ENCODE assay signal across 30 mouse cellular contexts in the genomic region with DNA sequence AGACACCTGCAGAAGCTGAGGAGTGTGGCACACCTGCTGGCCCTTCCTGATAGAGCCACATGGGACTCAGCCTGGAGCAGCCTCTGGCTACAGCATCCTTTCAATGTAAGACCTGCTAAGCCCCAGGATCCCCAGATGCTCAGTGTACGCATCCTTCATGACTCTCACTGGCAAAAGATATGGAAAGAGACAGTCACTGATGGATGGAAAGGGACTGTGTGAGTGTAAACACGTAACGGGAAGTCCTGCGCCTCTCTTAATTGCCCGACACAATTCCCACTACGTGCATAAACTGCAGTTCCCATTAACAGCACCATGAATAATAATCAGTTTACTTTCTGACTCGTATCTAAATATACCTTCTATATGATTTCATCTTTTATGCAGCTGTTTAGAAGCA.
DNase-seq lines count a peak whose midpoint lies in the region; ATAC-seq and TF ChIP-seq lines count a peak whose summit lies in the region.
"Had no signal": no experiment of that assay in that cellular context is flagged by ENCODE, and none has a peak within 500 bp of the region (broad histone marks: within the 10 kb centered on the region; RNA-seq: fewer than 3 reads in every experiment).

No protein-coding gene starts in this region.

- peaks cover 12% of the 10 kb centered on the region; the same call in 1 of the 2 replicates for H3K27me3 ChIP-seq in forebrain, embryonic 12.5 days
- H3K27me3 ChIP-seq in forebrain, embryonic 11.5 days (ENCODE audit: control insufficient read depth, insufficient read depth, low read length) = no peaks in the 10 kb centered on the region
- no peaks in the 10 kb centered on the region for H3K27me3 ChIP-seq in hindbrain, embryonic 14.5 days (ENCODE audit: control insufficient read depth, insufficient read depth, low read length)
- no peaks in the 10 kb centered on the region for H3K27me3 ChIP-seq in hindbrain, embryonic 11.5 days (ENCODE audit: control insufficient read depth, insufficient read depth, low read length)
- H3K27me3 ChIP-seq in midbrain, embryonic 16.5 days (ENCODE audit: control insufficient read depth, insufficient read depth, low read depth, low read length) = no peaks in the 10 kb centered on the region
- H3K27me3 ChIP-seq: embryonic facial prominence, embryonic 12.5 days; heart, embryonic 13.5 days; intestine, embryonic 15.5 days; limb, embryonic 13.5 days; lung, embryonic 15.5 days had no signal

- no peaks in the 10 kb centered on the region for H3K9me3 ChIP-seq in forebrain, embryonic 12.5 days
- no peaks in the 10 kb centered on the region for H3K9me3 ChIP-seq in forebrain, embryonic 11.5 days (ENCODE audit: control insufficient read depth, low read length)
- no peaks in the 10 kb centered on the region for H3K9me3 ChIP-seq in hindbrain, embryonic 14.5 days (ENCODE audit: control insufficient read depth, low read length)
- H3K9me3 ChIP-seq in hindbrain, embryonic 11.5 days (ENCODE audit: control insufficient read depth, low read length) = no peaks in the 10 kb centered on the region
- H3K9me3 ChIP-seq in midbrain, embryonic 16.5 days (replicated peaks; ENCODE audit: control insufficient read depth, low read length, poor library complexity, severe bottlenecking) = no peaks in the 10 kb centered on the region
- H3K9me3 ChIP-seq: embryonic facial prominence, embryonic 12.5 days; G1E; heart, embryonic 13.5 days; intestine, embryonic 15.5 days; limb, embryonic 13.5 days; lung, embryonic 15.5 days; midbrain, embryonic 12.5 days had no signal

- H3K4me1 ChIP-seq in forebrain, embryonic 12.5 days = peaks cover 38% of the 10 kb centered on the region
- peaks cover 13% of the 10 kb centered on the region for H3K4me1 ChIP-seq in forebrain, embryonic 11.5 days (replicated peaks; ENCODE audit: control insufficient read depth, insufficient read depth, low read length)
- peaks cover 40% of the 10 kb centered on the region for H3K4me1 ChIP-seq in hindbrain, embryonic 14.5 days (replicated peaks; ENCODE audit: control insufficient read depth, insufficient read depth, low read length)
- peaks cover 9% of the 10 kb centered on the region for H3K4me1 ChIP-seq in hindbrain, embryonic 11.5 days (replicated peaks; ENCODE audit: control insufficient read depth, insufficient read depth, low read length)
- H3K4me1 ChIP-seq in midbrain, embryonic 16.5 days (ENCODE audit: control insufficient read depth, insufficient read depth, low read length) = peaks cover 28% of the 10 kb centered on the region

- H3K27ac ChIP-seq in forebrain, embryonic 12.5 days = peak overlapping the region; percentile 69
- H3K27ac ChIP-seq in forebrain, embryonic 11.5 days (ENCODE audit: low read depth, low read length) = no peak overlapping the region
- H3K27ac ChIP-seq in hindbrain, embryonic 14.5 days = peak overlapping the region; percentile 44; the same call in 1 of the 2 replicates
- no peak overlapping the region for H3K27ac ChIP-seq in hindbrain, embryonic 11.5 days (ENCODE audit: low read depth, low read length)
- 0 out of 2 replicates have a peak overlapping the region, but pooled peaks have one; percentile 36 for H3K27ac ChIP-seq in midbrain, embryonic 16.5 days (ENCODE audit: low read length)
- H3K27ac ChIP-seq: embryonic facial prominence, embryonic 12.5 days; heart, embryonic 13.5 days; intestine, embryonic 15.5 days; layer of hippocampus, adult 2 months; left cerebral cortex, adult 2 months; limb, embryonic 13.5 days; lung, embryonic 15.5 days had no signal

- TF ChIP-seq CTCF in brain, embryonic 14.5 days (IDR thresholded peaks at IDR 0.05; ENCODE audit: borderline replicate concordance, extremely low read depth, insufficient read depth, insufficient read length) = no peak

- TF ChIP-seq POLR2A in brain, embryonic 14.5 days (IDR thresholded peaks at IDR 0.05; ENCODE audit: borderline replicate concordance, extremely low read depth, insufficient read depth, insufficient read length, poor library complexity, severe bottlenecking) = no peak

- DNase-seq in forebrain, embryonic 11.5 days (ENCODE audit: low spot score) = no peak
- no peak for DNase-seq in hindbrain, embryonic 14.5 days (ENCODE audit: low spot score)
- DNase-seq in hindbrain, embryonic 11.5 days (ENCODE audit: low spot score) = no peak
- DNase-seq in brain, embryonic 14.5 days (ENCODE audit: low read depth) = peak; percentile 73
- no peak for DNase-seq in left cerebral cortex, postnatal 10 days (ENCODE audit: extremely low spot score in 1 of 2, low spot score in 2 of 2)
- DNase-seq: adrenal gland, adult 8-10 months; cerebellum, adult 8-10 months; cerebellum, postnatal 25 days; forebrain, postnatal 0 days; gastrocnemius, postnatal 10 days; heart, postnatal 10 days; kidney, adult 2 months; kidney, postnatal 36 days; right cerebral cortex, adult 18-20 months; right cerebral cortex, postnatal 4 days had no signal

- no peak overlapping the region for H3K4me3 ChIP-seq in forebrain, embryonic 12.5 days (replicated peaks)
- no peak overlapping the region for H3K4me3 ChIP-seq in forebrain, embryonic 11.5 days (ENCODE audit: low read depth, low read length)
- no peak overlapping the region for H3K4me3 ChIP-seq in hindbrain, embryonic 14.5 days (replicated peaks; ENCODE audit: low read length)
- H3K4me3 ChIP-seq in hindbrain, embryonic 11.5 days (ENCODE audit: low read depth, low read length) = no peak overlapping the region
- no peak overlapping the region for H3K4me3 ChIP-seq in midbrain, embryonic 16.5 days (ENCODE audit: low read depth, low read length)
- H3K4me3 ChIP-seq: embryonic facial prominence, embryonic 12.5 days; erythroblast, embryonic 14.5 days; heart, embryonic 13.5 days; intestine, embryonic 15.5 days; layer of hippocampus, adult 2 months; left cerebral cortex, adult 2 months; limb, embryonic 13.5 days; lung, embryonic 15.5 days; midbrain, embryonic 12.5 days; myocyte had no signal

- WGBS in forebrain, embryonic 12.5 days = 61% methylated on average over 7 of the region's 7 CpGs
- 79% methylated on average over 7 of the region's 7 CpGs for WGBS in forebrain, embryonic 11.5 days
- 40% methylated on average over 7 of the region's 7 CpGs for WGBS in hindbrain, embryonic 14.5 days
- 77% methylated on average over 7 of the region's 7 CpGs for WGBS in hindbrain, embryonic 11.5 days
- WGBS in midbrain, embryonic 16.5 days = 41% methylated on average over 7 of the region's 7 CpGs

- intact Hi-C loops in left cerebral cortex, postnatal 10 days (cut with DNase I) = no loop called here

- no peak overlapping the region for H3K4me2 ChIP-seq in forebrain, embryonic 12.5 days
- H3K4me2 ChIP-seq in forebrain, embryonic 11.5 days (ENCODE audit: low read depth, low read length, severe bottlenecking) = no peak overlapping the region
- no peak overlapping the region for H3K4me2 ChIP-seq in hindbrain, embryonic 14.5 days (replicated peaks)
- no peak overlapping the region for H3K4me2 ChIP-seq in hindbrain, embryonic 11.5 days (replicated peaks; ENCODE audit: low read depth, low read length)
- H3K4me2 ChIP-seq in midbrain, embryonic 16.5 days (ENCODE audit: low read length) = 0 out of 2 replicates have a peak overlapping the region, but pooled peaks have one; percentile 2
- H3K4me2 ChIP-seq: embryonic facial prominence, embryonic 12.5 days; heart, embryonic 13.5 days; intestine, embryonic 15.5 days; limb, embryonic 13.5 days; liver, embryonic 11.5 days; lung, embryonic 15.5 days; midbrain, embryonic 12.5 days had no signal

- ATAC-seq in forebrain, embryonic 12.5 days (ENCODE audit: low FRiP score) = no peak
- no peak; the same call in 1 of the 2 replicates for ATAC-seq in forebrain, embryonic 11.5 days (replicated peaks; ENCODE audit: low FRiP score)
- peak; percentile 63 for ATAC-seq in hindbrain, embryonic 14.5 days (ENCODE audit: low FRiP score)
- ATAC-seq in hindbrain, embryonic 11.5 days (ENCODE audit: low FRiP score) = no peak
- peak; percentile 43; the same call in 1 of the 2 replicates for ATAC-seq in midbrain, embryonic 16.5 days
- no peak for ATAC-seq in frontal cortex, adult (ENCODE audit: low TSS enrichment)
- ATAC-seq: forebrain, postnatal 0 days; intestine, embryonic 15.5 days had no signal

- H3K36me3 ChIP-seq in forebrain, embryonic 12.5 days (replicated peaks) = no peaks in the 10 kb centered on the region
- no peaks in the 10 kb centered on the region for H3K36me3 ChIP-seq in forebrain, embryonic 11.5 days (ENCODE audit: control insufficient read depth, insufficient read depth, low read length)
- H3K36me3 ChIP-seq in hindbrain, embryonic 14.5 days (replicated peaks; ENCODE audit: control insufficient read depth, insufficient read depth) = no peaks in the 10 kb centered on the region
- H3K36me3 ChIP-seq in hindbrain, embryonic 11.5 days (ENCODE audit: control insufficient read depth, insufficient read depth, low read length) = no peaks in the 10 kb centered on the region
- H3K36me3 ChIP-seq in midbrain, embryonic 16.5 days (ENCODE audit: control insufficient read depth, insufficient read depth, low read length) = no peaks in the 10 kb centered on the region
- H3K36me3 ChIP-seq: G1E; heart, embryonic 13.5 days; intestine, embryonic 15.5 days; limb, embryonic 13.5 days; lung, embryonic 15.5 days; midbrain, embryonic 12.5 days had no signal

- no peak overlapping the region for H3K9ac ChIP-seq in forebrain, embryonic 12.5 days
- no peak overlapping the region for H3K9ac ChIP-seq in forebrain, embryonic 11.5 days (ENCODE audit: low read length)
- no peak overlapping the region for H3K9ac ChIP-seq in hindbrain, embryonic 14.5 days
- no peak overlapping the region for H3K9ac ChIP-seq in hindbrain, embryonic 11.5 days (ENCODE audit: low read depth, low read length)
- H3K9ac ChIP-seq in midbrain, embryonic 16.5 days (ENCODE audit: low read depth, low read length) = no peak overlapping the region
- H3K9ac ChIP-seq: embryonic facial prominence, embryonic 12.5 days; forebrain, postnatal 0 days; heart, embryonic 13.5 days; intestine, embryonic 15.5 days; limb, embryonic 13.5 days; lung, embryonic 15.5 days; midbrain, embryonic 12.5 days had no signal

Comparison
In these comparisons a context has a peak if more than half of its experiments do, and no peak if none do; other contexts are left out.
1. ATAC-seq: peak in hindbrain, embryonic 14.5 days (single experiment) and midbrain, embryonic 16.5 days (single experiment); none in forebrain, embryonic 12.5 days (single experiment), forebrain, embryonic 11.5 days (single experiment), hindbrain, embryonic 11.5 days (single experiment) and frontal cortex, adult (single experiment).
2. H3K27ac ChIP-seq: peak in forebrain, embryonic 12.5 days (single experiment), hindbrain, embryonic 14.5 days (single experiment) and midbrain, embryonic 16.5 days (single experiment); none in forebrain, embryonic 11.5 days (single experiment) and hindbrain, embryonic 11.5 days (single experiment).